In the genomic region with DNA sequence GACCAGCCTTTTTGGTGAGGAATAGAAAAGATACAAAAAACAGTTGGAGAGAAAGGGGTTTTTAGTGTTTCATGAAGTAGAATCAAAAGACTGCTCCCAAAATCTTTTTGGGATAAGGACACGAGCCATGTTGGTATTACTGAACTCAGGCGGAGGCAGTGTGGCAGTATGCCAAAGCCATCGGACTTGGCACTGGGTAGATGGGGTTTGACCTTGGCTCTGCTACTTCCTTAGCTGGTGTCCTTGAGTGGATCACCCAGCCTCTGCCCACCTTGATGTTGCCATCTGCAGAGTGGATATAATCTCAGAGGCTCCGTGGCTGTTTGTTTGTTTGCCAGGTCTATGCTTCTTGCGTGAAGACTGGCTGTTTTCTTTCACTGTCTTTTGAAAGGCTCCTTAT, we compare ENCODE assay signal across 11 mouse cellular contexts. TPM values are rescaled to one million over a fixed set of nuclear protein-coding genes. Genes with fewer than 3 reads are reported as not detected.
DNase-seq lines count a peak whose midpoint lies in the region; ATAC-seq lines count a peak whose summit lies in the region.
"Had no signal": no experiment of that assay in that cellular context is flagged by ENCODE, and none has a peak within 500 bp of the region (broad histone marks: within the 10 kb centered on the region; RNA-seq: fewer than 3 reads in every experiment).

No protein-coding gene starts in this region.

- no peak overlapping the region for H3K4me2 ChIP-seq in kidney, embryonic 15.5 days
- H3K4me2 ChIP-seq: heart, embryonic 13.5 days; liver, embryonic 13.5 days had no signal

- WGBS in kidney, embryonic 15.5 days: 84% methylated on average over 5 of the region's 5 CpGs

- intact Hi-C loops in gastrocnemius, postnatal 14 days (cut with DNase I; ENCODE audit: low total_unique reads): no loop called here

- H3K27me3 ChIP-seq in kidney, embryonic 15.5 days: no peaks in the 10 kb centered on the region
- H3K27me3 ChIP-seq: heart, embryonic 13.5 days; liver, embryonic 13.5 days had no signal

- H3K9ac ChIP-seq in kidney, embryonic 15.5 days: no peak overlapping the region
- H3K9ac ChIP-seq: heart, embryonic 13.5 days; liver, embryonic 13.5 days had no signal

- H3K4me3 ChIP-seq in kidney, embryonic 15.5 days (replicated peaks): no peak overlapping the region
- H3K4me3 ChIP-seq: erythroblast, embryonic 14.5 days; heart, embryonic 13.5 days; liver, embryonic 13.5 days had no signal

- peaks cover 72% of the 10 kb centered on the region for H3K4me1 ChIP-seq in kidney, embryonic 15.5 days

- H3K36me3 ChIP-seq in kidney, embryonic 15.5 days: peaks cover 8% of the 10 kb centered on the region; the same call in 1 of the 2 replicates
- H3K36me3 ChIP-seq: liver, embryonic 13.5 days had no signal

- peak; percentile 68 for DNase-seq in cerebellum, adult 11-12 months
- DNase-seq in cerebellum, adult 9-10 months: no peak
- peak; percentile 74 for DNase-seq in kidney, adult 11 months
- peak; percentile 61 for DNase-seq in ovary, postnatal 36 days (ENCODE audit: low spot score)
- no peak for DNase-seq in ovary, postnatal 14 days (ENCODE audit: low spot score)
- no peak for DNase-seq in thymus, postnatal 10 days (ENCODE audit: low spot score in 2 of 2)
- no peak for DNase-seq in gastrocnemius, postnatal 14 days
- DNase-seq: liver, embryonic 13.5 days had no signal

- ATAC-seq in kidney, embryonic 15.5 days (replicated peaks; ENCODE audit: low FRiP score): no peak

- no peaks in the 10 kb centered on the region for H3K9me3 ChIP-seq in kidney, embryonic 15.5 days (replicated peaks)
- H3K9me3 ChIP-seq: heart, embryonic 13.5 days; liver, embryonic 13.5 days had no signal

- H3K27ac ChIP-seq in kidney, embryonic 15.5 days: no peak overlapping the region
- H3K27ac ChIP-seq: heart, embryonic 13.5 days; liver, embryonic 13.5 days had no signal

RNA-seq across cellular contexts. Expression of a gene that starts 11.8 kb away (rescaled TPM):
- polyA plus RNA-seq in kidney, embryonic 15.5 days (2015; fragmentation: Nextera tagmentation; extraction: Ambion mirVana): 124 and 132 TPM in 2 replicates
- total RNA-seq in gastrocnemius, postnatal 14 days (2021): 100 to 1,000 TPM; 119 to 137 TPM

Comparison
In these comparisons a context has a peak if more than half of its experiments do, and no peak if none do; other contexts are left out.
1. DNase-seq: peak in cerebellum, adult 11-12 months (single experiment), kidney, adult 11 months (single experiment) and ovary, postnatal 36 days (single experiment); none in cerebellum, adult 9-10 months (single experiment), ovary, postnatal 14 days (single experiment), thymus, postnatal 10 days (0 of 2) and gastrocnemius, postnatal 14 days (single experiment).